Mouse (Mus musculus): ENCODE data around the gene Vmn2r9. TPM values are rescaled to one million over a fixed set of nuclear protein-coding genes. Genes with fewer than 3 reads are reported as not detected.

The Vmn2r9 gene
- polyA plus RNA-seq, 1 experiment = not detected

Other genes with a start within 250 kb of the Vmn2r9 start
- 158 and 164 TPM in 2 replicates for gene Gak, start 222.8 kb downstream of the Vmn2r9 start, polyA plus RNA-seq (2012; rRNA removed)
- gene Tmem175, start 222.8 kb downstream of the Vmn2r9 start, polyA plus RNA-seq (2012; rRNA removed) = 73.3 and 77.3 TPM in 2 replicates
- gene Idua, start 192.3 kb downstream of the Vmn2r9 start, polyA plus RNA-seq (2012; rRNA removed) = 34.6 and 35.4 TPM in 2 replicates
- 39.5 and 45.0 TPM in 2 replicates for gene Dgkq, start 182.9 kb downstream of the Vmn2r9 start, polyA plus RNA-seq (2012; rRNA removed)
- gene Slc26a1, start 177.0 kb downstream of the Vmn2r9 start, polyA plus RNA-seq (2012; rRNA removed) = 0.44 and 0.87 TPM in 2 replicates
- 22.2 and 26.0 TPM in 2 replicates for gene Fgfrl1, start 160.2 kb downstream of the Vmn2r9 start, polyA plus RNA-seq (2012; rRNA removed)
- 0.08 TPM in 1 of 2 replicates, not detected in the other for gene Rnf212, start 77.6 kb downstream of the Vmn2r9 start, polyA plus RNA-seq (2012; rRNA removed)
- gene Tmed11, start 57.2 kb downstream of the Vmn2r9 start, polyA plus RNA-seq (2012; rRNA removed) = not detected in 2 replicates
- gene Vmn2r8, start 43.8 kb downstream of the Vmn2r9 start, polyA plus RNA-seq (2012; rRNA removed) = not detected in 2 replicates
- gene Vmn2r10, start 153.9 kb upstream of the Vmn2r9 start, polyA plus RNA-seq (2012; rRNA removed) = not detected in 2 replicates
- not detected in 2 replicates for gene Vmn2r11, start 207.0 kb upstream of the Vmn2r9 start, polyA plus RNA-seq (2012; rRNA removed)
- gene Vmn2r12, start 245.3 kb upstream of the Vmn2r9 start, polyA plus RNA-seq (2012; rRNA removed) = not detected in 2 replicates

Measured in thymus, adult 2 months (tissue).